Mouse (Mus musculus) midbrain, embryonic 16.5 days (tissue): ENCODE results near the gene Zfp704. TPM values are rescaled to one million over a fixed set of nuclear protein-coding genes. Genes with fewer than 3 reads are reported as not detected.
A peak's percentile ranks its signal among the peaks of the same experiment; 100 is the strongest.

Experiments
- ATAC-seq: fragments of 200-750 bp; cut with Nextera tagmentation; 2 replicates; pipeline ENCODE4 v1.8.0; 2017; ENCODE audit warnings: moderate TSS enrichment
- H3K27ac ChIP-seq: fragments of 300-500 bp; sonication (generic); 2 replicates; pipeline ENCODE4 v1.5.1; 2014; ENCODE audit warnings: mild to moderate bottlenecking, low read length, mixed read lengths
- H3K27me3 ChIP-seq: fragments of 300-500 bp; sonication (generic); 2 replicates; pipeline ENCODE4 v1.6.1; 2014; ENCODE audit warnings: low read depth, low read length, mixed read lengths; ENCODE audit not compliant: control insufficient read depth, insufficient read depth
- H3K36me3 ChIP-seq: fragments of 300-500 bp; sonication (generic); 2 replicates; pipeline ENCODE4 v1.6.1; 2014; ENCODE audit warnings: mild to moderate bottlenecking, low read length, moderate library complexity, mixed read lengths; ENCODE audit not compliant: control insufficient read depth, insufficient read depth
- H3K4me1 ChIP-seq: fragments of 300-500 bp; sonication (generic); 2 replicates; pipeline ENCODE4 v1.6.1; 2014; ENCODE audit warnings: mild to moderate bottlenecking, low read length, mixed read lengths; ENCODE audit not compliant: control insufficient read depth, insufficient read depth
- H3K4me2 ChIP-seq: fragments of 300-500 bp; sonication (generic); 2 replicates; pipeline ENCODE4 v1.6.1; 2014; ENCODE audit warnings: mild to moderate bottlenecking, low read length, mixed read lengths
- H3K4me3 ChIP-seq: fragments of 300-500 bp; sonication (generic); 2 replicates; pipeline ENCODE4 v1.5.1; 2014; ENCODE audit warnings: low read depth, mild to moderate bottlenecking, low read length, moderate library complexity, mixed read lengths
- H3K9ac ChIP-seq: fragments of 300-500 bp; sonication (generic); 2 replicates; pipeline ENCODE4 v1.6.1; 2014; ENCODE audit warnings: low read depth, low read length, mixed read lengths
- H3K9me3 ChIP-seq: fragments of 300-500 bp; sonication (generic); replicated peaks from 2 replicates; pipeline ENCODE4 v1.6.1; 2014; ENCODE audit warnings: mild to moderate bottlenecking, low read length, mixed read lengths; ENCODE audit not compliant: control insufficient read depth, poor library complexity, severe bottlenecking
- WGBS: fragments of 180-500 bp; shearing (Covaris S2); extraction: QIAGEN DNeasy Blood & Tissue Kit; methylation state at CpG from one replicate; pipeline ENCODE4 v1.1.7; 2014; 5-methylcytosine and 5-hydroxymethylcytosine counted together
- polyA plus RNA-seq: library from polyadenylated mRNA; unstranded; fragments of >200 nt; fragmentation: Nextera tagmentation; extraction: Ambion mirVana; gene quantifications from 2 replicates; pipeline ENCODE4 v1.2.1, GENCODE M21; 2015

Zfp704 gene
- polyA plus RNA-seq, 1 experiment from 2014 or later, result 14.8 TPM

GRCm38 (mm10) chr3:9477386-9477785 is 132.5 kb downstream of the Zfp704 start:
- 85% methylated on average over 2 of the region's 2 CpGs for WGBS
- no peak for ATAC-seq

DNA sequence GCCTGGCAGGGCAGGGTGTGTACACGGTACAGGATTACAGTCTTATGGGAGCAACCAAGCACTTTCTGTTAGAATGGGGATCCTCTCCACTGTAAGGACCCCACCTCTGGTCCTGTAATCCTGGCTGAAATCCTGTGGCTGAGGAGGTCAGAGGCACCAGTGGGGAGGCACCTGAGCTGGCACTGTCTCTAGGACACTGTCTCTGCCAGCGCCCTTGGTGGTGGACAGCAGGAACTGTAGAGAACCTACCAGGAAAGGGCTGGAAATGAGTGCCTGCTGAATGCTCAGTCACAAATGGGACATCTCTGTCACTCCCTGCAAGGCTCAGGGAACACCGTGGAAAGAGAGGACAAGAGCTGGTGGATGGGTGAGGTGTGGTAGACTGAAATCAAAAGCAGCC is 133.5 kb downstream of the Zfp704 start:
- H3K4me3 ChIP-seq, result no peak overlapping the region
- H3K36me3 ChIP-seq, result no peaks in the 10 kb centered on the region
- no peak overlapping the region for H3K27ac ChIP-seq
- no peak overlapping the region for H3K9ac ChIP-seq
- no peaks in the 10 kb centered on the region for H3K9me3 ChIP-seq
- H3K4me2 ChIP-seq, result no peak overlapping the region
- WGBS, result 93% methylated on average over 3 of the region's 3 CpGs
- ATAC-seq, result no peak
- no peaks in the 10 kb centered on the region for H3K27me3 ChIP-seq
- H3K4me1 ChIP-seq, result no peaks in the 10 kb centered on the region; the same call in 1 of the 2 replicates

More at GRCm38 (mm10) chr3:9477386-9477785, 132.5 kb downstream of the Zfp704 start:
- Histone ChIP-seq H3K4me3 (no peak overlapping the region), H3K9ac (no peak overlapping the region), H3K4me1 (no peaks in the 10 kb centered on the region; the same call in 1 of the 2 replicates), H3K27ac (no peak overlapping the region), H3K9me3 (no peaks in the 10 kb centered on the region), H3K36me3 (no peaks in the 10 kb centered on the region), H3K4me2 (no peak overlapping the region), H3K27me3 (no peaks in the 10 kb centered on the region)

GRCm38 (mm10) chr3:9475501-9475900 is 134.4 kb downstream of the Zfp704 start:
- H3K9me3 ChIP-seq, result no peaks in the 10 kb centered on the region
- 93% methylated on average over 5 of the region's 5 CpGs for WGBS
- H3K9ac ChIP-seq, result no peak overlapping the region
- H3K36me3 ChIP-seq, result no peaks in the 10 kb centered on the region
- no peak overlapping the region for H3K4me3 ChIP-seq
- no peaks in the 10 kb centered on the region for H3K4me1 ChIP-seq
- no peak overlapping the region for H3K27ac ChIP-seq
- H3K4me2 ChIP-seq, result no peak overlapping the region
- H3K27me3 ChIP-seq, result no peaks in the 10 kb centered on the region
- ATAC-seq, result no peak

DNA sequence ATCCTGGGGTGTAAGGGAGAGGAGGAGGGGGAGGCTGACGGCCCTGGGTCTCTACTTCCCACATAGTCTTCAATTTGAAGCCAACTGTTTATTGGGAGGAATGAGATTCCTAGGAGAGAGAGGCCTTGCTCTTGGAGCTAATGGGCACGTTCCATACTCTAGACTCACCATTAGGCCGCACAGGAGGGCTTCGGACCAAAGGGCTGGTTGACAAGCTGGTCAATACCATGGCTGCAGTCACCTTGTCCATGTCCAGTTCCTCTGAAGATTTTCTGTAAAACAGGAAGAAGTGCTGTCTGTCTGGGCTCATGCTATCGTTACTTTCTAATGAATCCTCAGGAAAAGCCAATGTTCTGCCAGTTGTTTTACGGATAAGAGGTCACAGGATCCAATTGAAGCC is 135.6 kb downstream of the Zfp704 start:
- H3K9me3 ChIP-seq, result no peaks in the 10 kb centered on the region
- no peaks in the 10 kb centered on the region for H3K27me3 ChIP-seq
- no peak overlapping the region for H3K4me2 ChIP-seq
- H3K27ac ChIP-seq, result no peak overlapping the region
- WGBS, result 93% methylated on average over 6 of the region's 6 CpGs
- no peaks in the 10 kb centered on the region for H3K4me1 ChIP-seq
- H3K4me3 ChIP-seq, result no peak overlapping the region
- no peaks in the 10 kb centered on the region for H3K36me3 ChIP-seq
- ATAC-seq, result no peak
- no peak overlapping the region for H3K9ac ChIP-seq

- Histone ChIP-seq H3K27ac (no peak overlapping the region), H3K27me3 (no peaks in the 10 kb centered on the region), H3K4me1 (no peaks in the 10 kb centered on the region), H3K36me3 (no peaks in the 10 kb centered on the region), H3K4me3 (no peak overlapping the region), H3K9me3 (no peaks in the 10 kb centered on the region), H3K9ac (no peak overlapping the region), H3K4me2 (no peak overlapping the region)
- ATAC-seq, result peak; percentile 46; the same call in 1 of the 2 replicates
- 38% methylated on average over 3 of the region's 3 CpGs for WGBS
Observed at GRCm38 (mm10) chr3:9466287-9466686, 143.6 kb downstream of the Zfp704 start.

GRCm38 (mm10) chr3:9465731-9466130 is 144.2 kb downstream of the Zfp704 start:
- no peak overlapping the region for H3K4me2 ChIP-seq
- no peak overlapping the region for H3K9ac ChIP-seq
- no peak overlapping the region for H3K27ac ChIP-seq
- no peaks in the 10 kb centered on the region for H3K9me3 ChIP-seq
- WGBS, result 83% methylated on average over 4 of the region's 4 CpGs
- H3K4me3 ChIP-seq, result no peak overlapping the region
- H3K36me3 ChIP-seq, result no peaks in the 10 kb centered on the region
- no peaks in the 10 kb centered on the region for H3K27me3 ChIP-seq
- no peaks in the 10 kb centered on the region for H3K4me1 ChIP-seq
- ATAC-seq, result no peak

GRCm38 (mm10) chr3:9461660-9462059 is 148.2 kb downstream of the Zfp704 start:
- Histone ChIP-seq H3K4me2 (no peak overlapping the region), H3K4me1 (no peaks in the 10 kb centered on the region), H3K4me3 (no peak overlapping the region), H3K36me3 (no peaks in the 10 kb centered on the region), H3K27ac (no peak overlapping the region), H3K27me3 (no peaks in the 10 kb centered on the region), H3K9ac (no peak overlapping the region), H3K9me3 (no peaks in the 10 kb centered on the region)
- no peak for ATAC-seq
- 79% methylated on average over 5 of the region's 5 CpGs for WGBS

- no peak overlapping the region for H3K27ac ChIP-seq
- 91% methylated on average over 6 of the region's 6 CpGs for WGBS
- no peaks in the 10 kb centered on the region for H3K4me1 ChIP-seq
- ATAC-seq, result no peak
- no peak overlapping the region for H3K4me2 ChIP-seq
- H3K36me3 ChIP-seq, result no peaks in the 10 kb centered on the region
- no peak overlapping the region for H3K4me3 ChIP-seq
- H3K9me3 ChIP-seq, result no peaks in the 10 kb centered on the region
- no peaks in the 10 kb centered on the region for H3K27me3 ChIP-seq
- H3K9ac ChIP-seq, result no peak overlapping the region
Observed at GRCm38 (mm10) chr3:9460284-9460683, 149.6 kb downstream of the Zfp704 start.

DNA sequence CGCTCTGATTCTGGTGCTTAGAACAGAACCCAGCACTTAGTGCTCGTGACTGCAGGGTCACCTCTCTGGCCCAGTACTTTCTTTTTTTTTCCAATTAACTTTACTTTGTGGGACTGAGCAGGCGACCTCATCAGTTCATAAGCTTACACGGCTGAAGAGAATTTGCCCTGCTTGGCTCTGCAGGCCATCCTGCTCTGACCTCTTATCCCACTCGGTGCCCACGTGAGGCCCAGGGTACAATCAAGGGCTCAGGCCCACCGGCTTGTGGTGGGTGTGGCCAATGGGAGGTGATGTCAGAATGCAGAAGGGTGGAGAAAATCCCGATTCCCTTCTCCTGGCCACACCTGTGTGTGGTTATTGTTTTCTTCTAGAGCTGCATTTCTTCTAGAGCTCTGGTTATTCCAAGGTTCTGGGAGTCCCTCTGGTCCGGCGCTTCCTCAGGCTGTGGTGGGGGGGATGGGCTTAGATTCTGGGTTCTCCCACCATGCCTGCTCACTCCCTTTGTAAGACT is 153.4 kb downstream of the Zfp704 start:
- no peak overlapping the region for H3K27ac ChIP-seq
- 0 out of 2 replicates have a peak, but pooled peaks have one; percentile 8 for ATAC-seq
- no peaks in the 10 kb centered on the region for H3K27me3 ChIP-seq
- H3K36me3 ChIP-seq, result no peaks in the 10 kb centered on the region
- H3K4me3 ChIP-seq, result no peak overlapping the region
- 67% methylated on average over 10 of the region's 10 CpGs for WGBS
- no peak overlapping the region for H3K4me2 ChIP-seq
- no peak overlapping the region for H3K9ac ChIP-seq
- no peaks in the 10 kb centered on the region for H3K4me1 ChIP-seq
- H3K9me3 ChIP-seq, result no peaks in the 10 kb centered on the region
